Mouse (Mus musculus) limb, embryonic 14.5 days (tissue): ENCODE data around the gene Ciz1. TPM values are rescaled to one million over a fixed set of nuclear protein-coding genes. Genes with fewer than 3 reads are reported as not detected.
"Not testable (repeated sequence)": the region's sequence is repeated elsewhere in the genome, so short reads cannot be mapped to it uniquely, and the experiment has no call there.

ENCODE experiments used
- ATAC-seq: fragments of 200-750 bp; cut with Nextera tagmentation; 2 replicates; pipeline ENCODE4 v1.8.0; 2017; ENCODE audit warnings: low read depth, moderate number of reproducible peaks, moderate TSS enrichment; ENCODE audit not compliant: low FRiP score
- DNase-seq: peaks from one replicate; pipeline ENCODE4 v3.0.0-alpha.2; 2015; ENCODE audit warnings: low spot score
- H3K27ac ChIP-seq: fragments of 300-500 bp; sonication (generic); replicated peaks from 2 replicates; pipeline ENCODE4 v1.5.1; 2014; ENCODE audit warnings: low read depth, mild to moderate bottlenecking, low read length, moderate library complexity, mixed read lengths
- H3K27me3 ChIP-seq: fragments of 300-500 bp; sonication (generic); 2 replicates; pipeline ENCODE4 v1.6.1; 2014; ENCODE audit warnings: low read length, mixed read lengths; ENCODE audit not compliant: control insufficient read depth, insufficient read depth
- H3K36me3 ChIP-seq: fragments of 300-500 bp; sonication (generic); 2 replicates; pipeline ENCODE4 v1.6.1; 2014; ENCODE audit warnings: mild to moderate bottlenecking, low read length, moderate library complexity, mixed read lengths; ENCODE audit not compliant: control insufficient read depth, insufficient read depth
- H3K4me1 ChIP-seq: fragments of 300-500 bp; sonication (generic); 2 replicates; pipeline ENCODE4 v1.6.1; 2014; ENCODE audit warnings: antibody characterized with exemption, low read length, mixed read lengths; ENCODE audit not compliant: control insufficient read depth, insufficient read depth
- H3K4me2 ChIP-seq: fragments of 300-500 bp; sonication (generic); replicated peaks from 2 replicates; pipeline ENCODE4 v1.6.1; 2014; ENCODE audit warnings: low read depth, mild to moderate bottlenecking, low read length, moderate library complexity; ENCODE audit not compliant: severe bottlenecking
- H3K4me3 ChIP-seq: fragments of 300-500 bp; sonication (generic); replicated peaks from 2 replicates; pipeline ENCODE4 v1.5.1; 2014; ENCODE audit warnings: low read length
- H3K9ac ChIP-seq: fragments of 300-500 bp; sonication (generic); 2 replicates; pipeline ENCODE4 v1.6.1; 2014; ENCODE audit warnings: mild to moderate bottlenecking, low read depth, low read length, moderate library complexity; ENCODE audit not compliant: severe bottlenecking
- H3K9me3 ChIP-seq: fragments of 300-500 bp; sonication (generic); 2 replicates; pipeline ENCODE4 v1.6.1; 2016; ENCODE audit warnings: low read length; ENCODE audit not compliant: control insufficient read depth
- POLR2A ChIP-seq: fragments of 200-500 bp; IDR thresholded peaks from 2 replicates; pipeline ENCODE4 v1.8.0; 2012; ENCODE audit warnings: inconsistent platforms, mild to moderate bottlenecking, moderate library complexity, borderline replicate concordance; ENCODE audit not compliant: insufficient read depth, insufficient read length; ENCODE audit errors: extremely low read depth
- WGBS: fragments of 180-500 bp; shearing (Covaris S2); extraction: QIAGEN DNeasy Blood & Tissue Kit; methylation state at CpG from one replicate; pipeline ENCODE4 v1.1.7; 2014; 5-methylcytosine and 5-hydroxymethylcytosine counted together
- polyA plus RNA-seq, 2 experiments: library from polyadenylated mRNA; depleted of rRNA in 1 of 2; stranded (reverse) in 1 of 2; unstranded in 1 of 2; fragments of >200 nt; fragmentation: Nextera tagmentation in 1 of 2; extraction: Ambion mirVana in 1 of 2; gene quantifications; 2 replicates each; pipeline versions ENCODE4 v1.2.1 to v1.2.3; 2012 to 2014

Gene Ciz1
- polyA plus RNA-seq, 2 experiments, result 46.5 to 196 TPM

- Histone ChIP-seq H3K27ac (no peak overlapping the region), H3K4me1 (peaks cover 12% of the 10 kb centered on the region), H3K4me3 (no peak overlapping the region), H3K36me3 (no peaks in the 10 kb centered on the region), H3K27me3 (no peaks in the 10 kb centered on the region), H3K4me2 (no peak overlapping the region), H3K9me3 (no peaks in the 10 kb centered on the region), H3K9ac (no peak overlapping the region)
- TF ChIP-seq POLR2A, result no peak
- DNase-seq (no peak), ATAC-seq (no peak)
- WGBS, result 67% methylated on average over 10 of the region's 10 CpGs
These were observed 4.1 kb downstream of the Ciz1 start for GRCm38 (mm10) chr2:32356216-32356615.

GRCm38 (mm10) chr2:32357710-32358109, 5.6 kb downstream of the Ciz1 start:
- DNase-seq (no peak), ATAC-seq (no peak)
- no peaks in the 10 kb centered on the region for H3K36me3 ChIP-seq
- H3K9me3 ChIP-seq, result no peaks in the 10 kb centered on the region
- H3K27me3 ChIP-seq, result no peaks in the 10 kb centered on the region
- no peak overlapping the region for H3K4me3 ChIP-seq
- TF ChIP-seq POLR2A, result no peak
- H3K27ac ChIP-seq, result no peak overlapping the region
- WGBS, result 77% methylated on average over 3 of the region's 3 CpGs
- H3K4me1 ChIP-seq, result peaks cover 12% of the 10 kb centered on the region
- H3K4me2 ChIP-seq, result no peak overlapping the region
- no peak overlapping the region for H3K9ac ChIP-seq

- H3K4me2 ChIP-seq, result no peak overlapping the region
- H3K27ac ChIP-seq, result no peak overlapping the region
- no peaks in the 10 kb centered on the region for H3K9me3 ChIP-seq
- no peak overlapping the region for H3K4me3 ChIP-seq
- peaks cover 12% of the 10 kb centered on the region for H3K4me1 ChIP-seq
- ATAC-seq (no peak), DNase-seq (no peak)
- no peak for TF ChIP-seq POLR2A
- no peaks in the 10 kb centered on the region for H3K36me3 ChIP-seq
- WGBS, result 62% methylated on average over 10 of the region's 10 CpGs
- no peaks in the 10 kb centered on the region for H3K27me3 ChIP-seq
- no peak overlapping the region for H3K9ac ChIP-seq
These were observed 6.3 kb downstream of the Ciz1 start for GRCm38 (mm10) chr2:32358381-32358780.

GRCm38 (mm10) chr2:32360741-32361140, 8.6 kb downstream of the Ciz1 start:
- no peaks in the 10 kb centered on the region for H3K9me3 ChIP-seq
- H3K4me1 ChIP-seq, result peaks cover 17% of the 10 kb centered on the region
- DNase-seq, result peak; percentile 50
- no peak for ATAC-seq
- WGBS, result 6% methylated on average over 14 of the region's 14 CpGs
- H3K4me2 ChIP-seq, result peak overlapping the region; percentile 58
- H3K36me3 ChIP-seq, result peaks cover 11% of the 10 kb centered on the region
- TF ChIP-seq POLR2A, result no peak
- no peaks in the 10 kb centered on the region for H3K27me3 ChIP-seq
- H3K9ac ChIP-seq, result no peak overlapping the region
- peak overlapping the region; percentile 30 for H3K4me3 ChIP-seq
- no peak overlapping the region for H3K27ac ChIP-seq

- Histone ChIP-seq H3K27ac (no peak overlapping the region), H3K4me3 (peak overlapping the region; percentile 30), H3K9ac (peak overlapping the region; percentile 38), H3K9me3 (no peaks in the 10 kb centered on the region), H3K36me3 (peaks cover 17% of the 10 kb centered on the region), H3K27me3 (no peaks in the 10 kb centered on the region), H3K4me1 (peaks cover 17% of the 10 kb centered on the region), H3K4me2 (peak overlapping the region; percentile 58)
- WGBS, result 2% methylated on average over 24 of the region's 24 CpGs
- no peak for TF ChIP-seq POLR2A
- peak; percentile 54 for DNase-seq
- peak; percentile 48; the same call in 1 of the 2 replicates for ATAC-seq
These were observed 9.3 kb downstream of the Ciz1 start for GRCm38 (mm10) chr2:32361437-32361836.

- H3K27me3 ChIP-seq, DNase-seq, ATAC-seq, H3K27ac ChIP-seq, H3K9me3 ChIP-seq: not testable (repeated sequence)
- 47% methylated on average over 5 of the region's 5 CpGs for whole genome bisulfite sequencing
- peaks cover 25% of the 10 kb centered on the region for H3K36me3 ChIP-seq
- peak overlapping the region; percentile 86 for H3K9ac ChIP-seq
- H3K4me3 ChIP-seq, result peak overlapping the region; percentile 80
- H3K4me2 ChIP-seq, result peak overlapping the region; percentile 71
- peaks cover 17% of the 10 kb centered on the region for H3K4me1 ChIP-seq
These were observed 10.1 kb downstream of the Ciz1 start for GRCm38 (mm10) chr2:32362274-32362673.
